Mouse (Mus musculus) bone marrow, adult 2 months (tissue): ENCODE results near the gene Tmco5. TPM values are rescaled to one million over a fixed set of nuclear protein-coding genes. Genes with fewer than 3 reads are reported as not detected.

Source experiments
- H3K27ac ChIP-seq: fragments of 200-500 bp; 2 replicates; pipeline ENCODE4 v1.5.1; 2012; ENCODE audit warnings: low read depth, mild to moderate bottlenecking, control low read depth, inconsistent platforms, low read length; ENCODE audit not compliant: control insufficient read depth, poor library complexity, insufficient read depth
- H3K4me1 ChIP-seq: fragments of 200-500 bp; 2 replicates; pipeline ENCODE4 v1.6.1; 2011; ENCODE audit warnings: low read length; ENCODE audit not compliant: control insufficient read depth, insufficient read depth
- H3K4me3 ChIP-seq: fragments of 200-500 bp; replicated peaks from 2 replicates; pipeline ENCODE3; 2011; ENCODE audit warnings: mild to moderate bottlenecking, low read depth, low read length, control low read depth; ENCODE audit not compliant: control insufficient read depth
- CTCF ChIP-seq: fragments of 200-500 bp; IDR thresholded peaks from 2 replicates; pipeline ENCODE4 v1.5.1; 2011; ENCODE audit warnings: low read length, control low read depth; ENCODE audit not compliant: control insufficient read depth, insufficient read depth
- POLR2A ChIP-seq: fragments of 200-500 bp; IDR thresholded peaks from 2 replicates; pipeline ENCODE4 v1.6.1; 2011; ENCODE audit warnings: low read depth, mild to moderate bottlenecking, control low read depth, low read length, borderline replicate concordance; ENCODE audit not compliant: control insufficient read depth
- WGBS: fragments of 180-500 bp; shearing (Covaris S2); methylation state at CpG from one replicate; pipeline ENCODE4 v1.1.7; 2018; 5-methylcytosine and 5-hydroxymethylcytosine counted together
- polyA plus RNA-seq: library from polyadenylated mRNA; stranded (reverse); fragments of >200 nt; gene quantifications from 2 replicates; pipeline ENCODE4 v1.2.4, GENCODE M21; 2011; ENCODE audit warnings: low replicate concordance; ENCODE audit not compliant: missing spikeins, insufficient read depth, insufficient read length

The Tmco5 gene
- polyA plus RNA-seq, 1 experiment, result not detected

DNA sequence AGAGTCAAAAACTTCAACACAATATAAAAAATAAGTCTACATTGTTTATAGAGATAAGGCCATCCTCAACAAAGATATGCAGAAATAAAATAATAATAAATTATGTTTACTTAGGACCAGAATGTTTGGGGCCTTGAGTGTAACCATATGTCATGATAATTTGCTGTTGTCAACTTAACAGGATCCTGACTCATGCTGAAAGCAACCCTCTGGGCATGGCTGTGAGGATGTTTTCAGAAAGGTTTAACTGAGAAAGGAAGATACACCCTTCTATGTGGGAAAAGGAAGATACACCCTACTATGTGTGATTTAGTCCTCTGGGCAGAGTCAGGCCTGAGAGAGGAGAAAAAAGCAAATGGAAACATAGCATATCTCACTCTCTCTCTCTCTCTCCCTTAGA lies 56.3 kb downstream of the Tmco5 start:
- H3K4me3 ChIP-seq, result no peak overlapping the region
- TF ChIP-seq CTCF (no peak), POLR2A (no peak)
- no peak overlapping the region for H3K27ac ChIP-seq
- no peaks in the 10 kb centered on the region for H3K4me1 ChIP-seq

GRCm38 (mm10) chr2:116936371-116936770 lies 57.9 kb downstream of the Tmco5 start:
- H3K4me1 ChIP-seq, result no peaks in the 10 kb centered on the region
- TF ChIP-seq CTCF (no peak), POLR2A (no peak)
- no peak overlapping the region for H3K4me3 ChIP-seq
- WGBS, result 70% methylated on average over 2 of the region's 2 CpGs
- no peak overlapping the region for H3K27ac ChIP-seq

DNA sequence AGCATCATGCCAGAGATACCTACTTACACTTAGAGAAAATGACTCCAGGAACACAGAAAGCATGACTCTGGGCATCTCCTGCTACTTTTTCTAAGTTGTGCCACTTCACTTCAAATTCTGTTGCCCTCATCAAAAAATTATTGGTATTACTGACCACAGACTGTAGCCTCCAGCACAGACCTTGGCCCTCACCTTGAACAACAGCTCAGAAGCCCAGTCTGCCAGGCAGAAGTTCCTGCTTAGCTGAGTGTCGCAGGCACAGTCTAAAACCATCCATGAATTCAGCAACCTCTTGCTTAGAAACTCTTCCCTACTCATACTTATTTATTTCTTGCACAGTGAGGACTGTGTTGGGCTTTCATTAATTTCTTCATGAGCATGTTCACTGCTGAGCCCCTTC lies 58.7 kb downstream of the Tmco5 start:
- H3K4me1 ChIP-seq, result no peaks in the 10 kb centered on the region
- no peak for TF ChIP-seq CTCF
- TF ChIP-seq POLR2A, result no peak
- H3K4me3 ChIP-seq, result no peak overlapping the region
- 76% methylated on average over 1 of the region's 1 CpGs for WGBS
- H3K27ac ChIP-seq, result no peak overlapping the region

- WGBS, result 78% methylated on average over 3 of the region's 3 CpGs
- H3K4me1 ChIP-seq, result no peaks in the 10 kb centered on the region
- TF ChIP-seq CTCF, result no peak
- no peak for TF ChIP-seq POLR2A
- H3K27ac ChIP-seq, result no peak overlapping the region
- no peak overlapping the region for H3K4me3 ChIP-seq
Observed at GRCm38 (mm10) chr2:116941816-116942215, 63.3 kb downstream of the Tmco5 start.

Other genes starting within 250 kb of the Tmco5 start
- gene Spred1, start 242.7 kb downstream of the Tmco5 start, polyA plus RNA-seq, result 3.2 and 5.6 TPM in 2 replicates